Mouse (Mus musculus) CH12.LX (cell line): ENCODE data around the gene Cand1. TPM values are rescaled to one million over a fixed set of nuclear protein-coding genes. Genes with fewer than 3 reads are reported as not detected.

Experiments used
- DNase-seq: peaks from one replicate; pipeline ENCODE4 v3.0.0-alpha.2; 2013; ENCODE audit errors: extremely low read depth
- H3K27ac ChIP-seq: 2 replicates; pipeline ENCODE4 v1.5.1; 2012; ENCODE audit warnings: low read depth, mild to moderate bottlenecking, control low read depth, moderate library complexity; ENCODE audit not compliant: insufficient read depth
- H3K27me3 ChIP-seq: replicated peaks from 2 replicates; pipeline ENCODE3; 2012; ENCODE audit warnings: inconsistent platforms
- H3K36me3 ChIP-seq, 2 experiments: replicated peaks in 1 of 2; 2 replicates each; pipeline versions ENCODE3 to v1.6.1; 2012; ENCODE audit warnings: inconsistent platforms in 1 of 2, low read length in 1 of 2, mild to moderate bottlenecking in 1 of 2, mixed read lengths in 1 of 2, moderate library complexity in 1 of 2; ENCODE audit not compliant: control insufficient read depth in 1 of 2, insufficient read depth in 1 of 2
- H3K4me1 ChIP-seq, 2 experiments: 2 replicates each; pipeline ENCODE4 v1.6.1; 2012; ENCODE audit warnings: inconsistent platforms in 1 of 2, moderate library complexity in 1 of 2; ENCODE audit not compliant: insufficient read depth in 2 of 2, control insufficient read depth in 1 of 2
- H3K4me2 ChIP-seq: 2 replicates; pipeline ENCODE4 v1.6.1; 2012; ENCODE audit warnings: low read depth, mild to moderate bottlenecking, control low read depth; ENCODE audit not compliant: poor library complexity, insufficient read depth, severe bottlenecking
- H3K4me3 ChIP-seq, 3 experiments: fragments of 150-350 bp in 1 of 3; sonication (generic) in 1 of 3; replicated peaks in 1 of 3; 2 replicates each; pipeline versions ENCODE3 to v1.5.1; 2011 to 2012; ENCODE audit warnings: low read depth in 2 of 3, low read length in 2 of 3, mild to moderate bottlenecking in 2 of 3, moderate library complexity in 2 of 3, control low read depth in 1 of 3, improper control_type of control experiment in 1 of 3, inconsistent platforms in 1 of 3, mixed read lengths in 1 of 3; ENCODE audit not compliant: poor library complexity in 1 of 3
- H3K79me2 ChIP-seq: replicated peaks from 2 replicates; pipeline ENCODE4 v1.6.1; 2012; ENCODE audit warnings: mild to moderate bottlenecking, moderate library complexity; ENCODE audit not compliant: control insufficient read depth, poor library complexity, insufficient read depth, severe bottlenecking; ENCODE audit errors: extremely low read depth
- H3K9ac ChIP-seq: 2 replicates; pipeline ENCODE4 v1.6.1; 2012; ENCODE audit warnings: low read depth, mild to moderate bottlenecking, control low read depth, moderate library complexity; ENCODE audit not compliant: insufficient read depth
- H3K9me3 ChIP-seq: replicated peaks from 2 replicates; pipeline ENCODE3; 2012; ENCODE audit warnings: low read length, inconsistent platforms, mixed read lengths
- CTCF ChIP-seq, 2 experiments: IDR thresholded peaks in 1 of 2; conservative IDR thresholded peaks in 1 of 2; 2 replicates each; pipeline ENCODE4 v1.5.1; 2011 to 2012; ENCODE audit warnings: low read depth in 2 of 2, low read length in 2 of 2, improper control_type of control experiment in 1 of 2, inconsistent platforms in 1 of 2, mild to moderate bottlenecking in 1 of 2, moderate library complexity in 1 of 2
- E2F4 ChIP-seq: IDR thresholded peaks from 2 replicates; pipeline ENCODE4 v1.6.1; 2011; ENCODE audit warnings: low read depth, low read length, improper control_type of control experiment; ENCODE audit not compliant: insufficient replicate concordance
- ELF1 ChIP-seq: IDR thresholded peaks from 2 replicates; pipeline ENCODE4 v1.6.1; 2014; ENCODE audit warnings: low read depth, mild to moderate bottlenecking, inconsistent platforms, low read length, improper control_type of control experiment
- EP300 ChIP-seq: IDR thresholded peaks from 2 replicates; pipeline ENCODE4 v1.6.1; 2011; ENCODE audit warnings: low read length, improper control_type of control experiment
- GABPA ChIP-seq: IDR thresholded peaks from 2 replicates; pipeline ENCODE4 v1.6.1; 2012; ENCODE audit warnings: low read depth, low read length, improper control_type of control experiment, inconsistent platforms; ENCODE audit not compliant: insufficient replicate concordance
- HCFC1 ChIP-seq: IDR thresholded peaks from 2 replicates; pipeline ENCODE4 v1.6.1; 2012; ENCODE audit warnings: low read depth, mild to moderate bottlenecking, inconsistent platforms, low read length, improper control_type of control experiment
- IRF4 ChIP-seq: IDR thresholded peaks from 2 replicates; pipeline ENCODE4 v1.6.1; 2014; ENCODE audit warnings: low read depth, mild to moderate bottlenecking, inconsistent platforms, low read length, improper control_type of control experiment
- JUN ChIP-seq: IDR thresholded peaks from 2 replicates; pipeline ENCODE4 v1.6.1; 2011; ENCODE audit warnings: low read depth, mild to moderate bottlenecking, low read length, improper control_type of control experiment, moderate library complexity; ENCODE audit not compliant: insufficient read depth
- MAFK ChIP-seq: IDR thresholded peaks from 2 replicates; pipeline ENCODE4 v1.6.1; 2011; ENCODE audit warnings: low read length, improper control_type of control experiment; ENCODE audit not compliant: insufficient replicate concordance
- MAX ChIP-seq: IDR thresholded peaks from 2 replicates; pipeline ENCODE4 v1.6.1; 2011; ENCODE audit warnings: low read length, improper control_type of control experiment
- MEF2A ChIP-seq: IDR thresholded peaks from 2 replicates; pipeline ENCODE4 v1.6.1; 2014; ENCODE audit warnings: low read depth, mild to moderate bottlenecking, inconsistent platforms, low read length, improper control_type of control experiment, borderline replicate concordance
- MYC ChIP-seq: IDR thresholded peaks from 2 replicates; pipeline ENCODE4 v1.6.1; 2011; ENCODE audit warnings: low read depth, mild to moderate bottlenecking, improper control_type of control experiment, low read length
- NRF1 ChIP-seq: IDR thresholded peaks from 2 replicates; pipeline ENCODE4 v1.6.1; 2014; ENCODE audit warnings: low read depth, mild to moderate bottlenecking, inconsistent platforms, low read length, improper control_type of control experiment, moderate library complexity
- PAX5 ChIP-seq: IDR thresholded peaks from 2 replicates; pipeline ENCODE4 v1.6.1; 2012; ENCODE audit warnings: low read length, inconsistent platforms, mixed read lengths
- RCOR1 ChIP-seq: conservative IDR thresholded peaks from 2 replicates; pipeline ENCODE4 v1.6.1; 2012; ENCODE audit warnings: low read depth, mild to moderate bottlenecking, inconsistent platforms, low read length, improper control_type of control experiment
- TBP ChIP-seq: conservative IDR thresholded peaks from 2 replicates; pipeline ENCODE4 v1.6.1; 2011; ENCODE audit warnings: low read depth, low read length, improper control_type of control experiment
- TCF12 ChIP-seq: IDR thresholded peaks from 2 replicates; pipeline ENCODE4 v1.6.1; 2014; ENCODE audit warnings: low read depth, mild to moderate bottlenecking, inconsistent platforms, low read length, improper control_type of control experiment
- UBTF ChIP-seq: IDR thresholded peaks from 2 replicates; pipeline ENCODE4 v1.6.1; 2012; ENCODE audit warnings: low read depth, mild to moderate bottlenecking, inconsistent platforms, low read length, improper control_type of control experiment, moderate library complexity
- USF2 ChIP-seq: conservative IDR thresholded peaks from 2 replicates; pipeline ENCODE4 v1.6.1; 2011; ENCODE audit warnings: low read depth, low read length, improper control_type of control experiment
- ZKSCAN1 ChIP-seq: IDR thresholded peaks from 2 replicates; pipeline ENCODE4 v1.6.1; 2012; ENCODE audit warnings: low read depth, inconsistent platforms, low read length, improper control_type of control experiment, borderline replicate concordance
- ZNF384 ChIP-seq: IDR thresholded peaks from 2 replicates; pipeline ENCODE4 v1.6.1; 2012; ENCODE audit warnings: low read depth, low read length, improper control_type of control experiment, inconsistent platforms
- dilution Hi-C: fragments of 300-500 bp; cut with MboI; formaldehyde crosslinking; loops from 2 replicates; pipeline ENCODE4 v1.14.3; 2020; ENCODE audit warnings: low sequenced_read_pairs; ENCODE audit not compliant: extremely low pct_unique_long_range_greater_than_20kb, extremely low pct_ligation_motif_present
- in situ Hi-C: fragments of 300-500 bp; cut with MboI; formaldehyde crosslinking; loops from 3 replicates; pipeline ENCODE4 v1.14.3; 2019; ENCODE audit warnings: low sequenced_read_pairs, low pct_ligation_motif_present, low pct_unique_long_range_greater_than_20kb, mixed read lengths
- polyA plus RNA-seq: library from polyadenylated mRNA; unstranded; fragments of >175 nt; gene quantifications from 2 replicates; pipeline ENCODE4 v1.2.1, GENCODE M21; 2012; ENCODE audit warnings: low read depth; ENCODE audit not compliant: insufficient read length
- total RNA-seq, 2 experiments: library from RNA; depleted of rRNA; stranded (reverse); fragments of 300-350 nt in 1 of 2; fragments of >200 nt in 1 of 2; gene quantifications; 2 replicates each; pipeline ENCODE4 v1.2.3; 2012 to 2014

Gene Cand1
- total and polyA plus RNA-seq, 3 experiments: 71.2 to 126 (median 97.5) TPM

DNA sequence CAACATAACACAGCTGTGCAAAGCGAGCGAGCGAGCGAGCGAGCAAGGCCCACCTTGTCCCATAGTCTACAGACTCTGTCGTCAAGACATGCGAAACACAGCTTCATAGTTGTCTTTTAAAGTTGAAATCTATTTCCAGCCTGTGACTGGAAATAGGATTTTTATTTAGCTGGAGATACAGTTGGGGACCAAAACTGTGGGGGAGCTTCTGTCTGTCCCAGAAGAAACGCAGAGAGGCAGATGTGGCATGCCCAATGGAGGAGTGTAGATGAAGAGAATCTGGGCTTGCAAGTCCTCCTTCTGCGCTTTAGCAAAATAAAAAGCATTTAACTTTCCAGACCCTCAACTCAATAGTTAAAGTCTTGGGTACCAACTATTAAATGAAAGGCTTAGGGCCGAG is 32.1 kb upstream of the Cand1 start:
- Histone ChIP-seq H3K4me2 (no peak overlapping the region), H3K9ac (no peak overlapping the region), H3K4me1 (peaks cover 2 to 8% of the 10 kb centered on the region in 2 experiments; a peak in 1 of 4 replicates), H3K79me2 (no peaks in the 10 kb centered on the region), H3K27ac (no peak overlapping the region), H3K4me3 (no peak overlapping the region), H3K9me3 (peaks cover 3% of the 10 kb centered on the region), H3K27me3 (no peaks in the 10 kb centered on the region), H3K36me3 (no peaks in the 10 kb centered on the region)
- dilution Hi-C loops: no loop called here
- DNase-seq: no peak
- in situ Hi-C loops: no loop called here
- TF ChIP-seq MEF2A: no peak
- no peak for TF ChIP-seq IRF4
- TF ChIP-seq MAX: no peak
- TF ChIP-seq UBTF: no peak
- no peak for TF ChIP-seq TCF12
- no peak for TF ChIP-seq RCOR1
- TF ChIP-seq MYC: no peak
- no peak for TF ChIP-seq ZNF384
- TF ChIP-seq NRF1: no peak
- no peak for TF ChIP-seq MAFK
- TF ChIP-seq PAX5: no peak
- no peak for TF ChIP-seq ELF1
- TF ChIP-seq EP300: no peak
- no peak for TF ChIP-seq GABPA

DNA sequence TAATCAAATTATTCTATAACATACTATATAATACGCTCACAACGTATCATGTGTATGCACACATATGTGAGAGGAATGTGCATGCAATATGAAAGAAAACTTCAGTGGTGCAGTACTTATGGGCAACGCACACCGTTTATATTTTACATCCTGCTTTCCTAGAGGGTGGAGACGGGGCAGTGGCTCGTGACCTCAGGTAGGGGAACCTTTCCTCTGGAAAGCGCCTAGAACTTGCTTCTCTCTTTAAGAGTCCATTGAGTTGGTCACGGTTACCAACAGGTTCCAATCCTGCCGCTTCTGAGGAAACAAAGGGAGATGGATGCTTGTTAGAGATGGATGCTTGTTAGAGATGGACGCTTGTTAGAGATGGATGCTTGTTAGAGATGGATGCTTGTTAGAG is 31.2 kb upstream of the Cand1 start:
- H3K27me3 ChIP-seq: no peaks in the 10 kb centered on the region
- no peak for DNase-seq
- H3K4me1 ChIP-seq: peaks cover 0 to 8% of the 10 kb centered on the region in 2 experiments; a peak in 1 of 4 replicates
- no peaks in the 10 kb centered on the region for H3K36me3 ChIP-seq
- in situ Hi-C loops (no loop called here), dilution Hi-C loops (no loop called here)
- no peak overlapping the region for H3K4me3 ChIP-seq
- H3K79me2 ChIP-seq: no peaks in the 10 kb centered on the region
- TF ChIP-seq ZKSCAN1: no peak
- no peak for TF ChIP-seq NRF1
- TF ChIP-seq JUN: no peak
- no peak for TF ChIP-seq CTCF (conservative IDR thresholded peaks at IDR 0.05 in 1 of 2, IDR thresholded peaks at IDR 0.05 in 1 of 2; ENCODE audit: low read depth in 2 of 2, low read length in 2 of 2)
- TF ChIP-seq USF2: no peak
- TF ChIP-seq E2F4: no peak
- no peak for TF ChIP-seq MAX
- TF ChIP-seq HCFC1: no peak
- TF ChIP-seq TBP: no peak
- H3K4me2 ChIP-seq: no peak overlapping the region
- peaks cover 3% of the 10 kb centered on the region for H3K9me3 ChIP-seq
- H3K9ac ChIP-seq: no peak overlapping the region
- no peak overlapping the region for H3K27ac ChIP-seq
